Mouse (Mus musculus): Measurements from ENCODE around the gene Ankrd28. TPM values are rescaled to one million over a fixed set of nuclear protein-coding genes. Genes with fewer than 3 reads are reported as not detected.

The Ankrd28 gene
- total RNA-seq, 2 experiments from 2014 or later = 47.4 to 53.5 TPM

- no peak for DNase-seq (ENCODE audit: low spot score in 2 of 2)
Measured at GRCm38 (mm10) chr14:31718332-31718731, 112.1 kb downstream of the Ankrd28 start.

GRCm38 (mm10) chr14:31717360-31717759 is 113.1 kb downstream of the Ankrd28 start:
- DNase-seq (ENCODE audit: low spot score in 2 of 2) = no peak

GRCm38 (mm10) chr14:31715669-31716068 is 114.8 kb downstream of the Ankrd28 start:
- DNase-seq (ENCODE audit: low spot score in 2 of 2) = no peak

GRCm38 (mm10) chr14:31709343-31709742 is 121.1 kb downstream of the Ankrd28 start:
- DNase-seq (ENCODE audit: low spot score in 2 of 2) = no peak

GRCm38 (mm10) chr14:31700376-31700775 is 130.1 kb downstream of the Ankrd28 start:
- no peak for DNase-seq (ENCODE audit: low spot score in 2 of 2)

GRCm38 (mm10) chr14:31697755-31698154 is 132.7 kb downstream of the Ankrd28 start:
- DNase-seq (ENCODE audit: low spot score in 2 of 2) = no peak

DNA sequence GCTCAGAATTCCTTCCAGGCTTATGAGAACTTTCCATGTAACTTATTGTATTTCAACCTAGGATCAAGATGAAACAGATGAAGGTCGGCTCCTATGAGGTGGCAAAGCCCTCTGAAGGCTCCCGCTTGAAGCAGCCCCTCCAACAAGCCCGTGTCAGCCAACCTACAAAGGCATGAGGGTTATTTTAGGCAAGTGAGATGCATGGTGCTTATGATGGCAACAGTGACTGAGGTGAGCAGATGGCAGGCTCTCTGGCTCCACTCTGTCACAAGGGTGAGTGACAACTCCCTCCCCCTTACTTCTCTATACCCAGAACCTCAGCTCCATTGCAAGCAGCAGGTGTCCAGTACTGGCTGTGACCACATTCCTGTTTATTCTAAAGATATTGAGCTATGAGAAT is 133.1 kb downstream of the Ankrd28 start:
- DNase-seq (ENCODE audit: low spot score in 2 of 2) = no peak

DNA sequence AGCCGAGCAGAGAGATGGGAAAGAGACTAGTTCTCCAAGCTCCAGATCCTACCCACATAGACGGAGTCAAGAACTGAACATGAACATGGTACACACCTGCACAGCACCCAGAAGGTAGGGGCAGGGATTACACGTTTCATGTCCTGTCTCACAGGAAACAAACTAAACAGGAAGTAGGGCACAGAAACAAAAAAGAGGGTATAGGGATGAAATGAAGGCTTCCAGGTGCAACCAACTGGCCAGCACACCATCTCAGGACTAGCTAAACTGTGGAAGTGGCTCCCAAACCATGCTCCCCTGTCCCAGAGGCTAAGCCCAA is 133.5 kb downstream of the Ankrd28 start:
- no peak for DNase-seq (ENCODE audit: low spot score in 2 of 2)

GRCm38 (mm10) chr14:31696206-31696984 is 134.1 kb downstream of the Ankrd28 start:
- DNase-seq (ENCODE audit: low spot score in 2 of 2) = no peak

DNA sequence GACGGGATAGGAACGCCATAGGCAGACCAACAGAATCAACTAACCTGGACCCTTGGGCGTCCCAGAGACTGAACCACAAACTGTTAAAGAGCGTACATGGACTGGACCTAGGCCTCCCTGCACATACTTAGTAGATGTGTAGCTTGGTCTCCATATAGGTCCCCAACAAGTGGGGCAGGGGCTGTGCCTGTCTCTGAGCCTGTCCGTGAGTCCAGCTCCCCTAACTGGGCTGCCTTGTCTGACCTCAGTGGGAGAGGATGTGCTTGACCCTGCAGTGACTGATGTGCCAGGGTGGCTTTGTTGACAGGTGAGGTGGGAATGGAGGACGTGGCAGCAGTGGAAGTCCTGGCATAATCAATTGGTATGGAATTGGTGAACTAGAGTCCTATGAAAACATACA is 137.9 kb downstream of the Ankrd28 start:
- DNase-seq (ENCODE audit: low spot score in 2 of 2) = no peak

- DNase-seq (ENCODE audit: low spot score in 2 of 2) = no peak
Measured at GRCm38 (mm10) chr14:31686231-31686630, 144.2 kb downstream of the Ankrd28 start.

- no peak for DNase-seq (ENCODE audit: low spot score in 2 of 2)
Measured at GRCm38 (mm10) chr14:31685680-31686079, 144.8 kb downstream of the Ankrd28 start.

GRCm38 (mm10) chr14:31684343-31685040 is 146.0 kb downstream of the Ankrd28 start:
- DNase-seq (ENCODE audit: low spot score in 2 of 2) = no peak

DNA sequence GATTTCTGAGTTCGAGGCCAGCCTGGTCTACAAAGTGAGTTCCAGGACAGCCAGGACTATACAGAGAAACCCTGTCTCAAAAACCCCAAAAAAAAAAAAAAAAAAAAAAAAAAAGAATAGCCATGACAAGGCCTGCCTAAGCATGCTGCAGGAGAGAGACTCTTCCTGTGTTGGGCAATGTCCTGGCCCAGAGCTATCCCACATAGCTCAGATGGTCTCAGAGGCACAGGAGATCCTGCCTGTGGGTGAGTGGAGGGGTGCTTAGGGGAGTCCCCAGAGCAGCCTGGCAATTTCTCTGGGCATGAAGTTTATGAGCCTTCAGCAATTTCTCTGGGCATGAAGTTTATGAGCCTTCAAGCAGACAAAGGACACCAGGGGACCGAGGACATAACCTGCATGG is 146.8 kb downstream of the Ankrd28 start:
- DNase-seq (ENCODE audit: low spot score in 2 of 2) = no peak

DNA sequence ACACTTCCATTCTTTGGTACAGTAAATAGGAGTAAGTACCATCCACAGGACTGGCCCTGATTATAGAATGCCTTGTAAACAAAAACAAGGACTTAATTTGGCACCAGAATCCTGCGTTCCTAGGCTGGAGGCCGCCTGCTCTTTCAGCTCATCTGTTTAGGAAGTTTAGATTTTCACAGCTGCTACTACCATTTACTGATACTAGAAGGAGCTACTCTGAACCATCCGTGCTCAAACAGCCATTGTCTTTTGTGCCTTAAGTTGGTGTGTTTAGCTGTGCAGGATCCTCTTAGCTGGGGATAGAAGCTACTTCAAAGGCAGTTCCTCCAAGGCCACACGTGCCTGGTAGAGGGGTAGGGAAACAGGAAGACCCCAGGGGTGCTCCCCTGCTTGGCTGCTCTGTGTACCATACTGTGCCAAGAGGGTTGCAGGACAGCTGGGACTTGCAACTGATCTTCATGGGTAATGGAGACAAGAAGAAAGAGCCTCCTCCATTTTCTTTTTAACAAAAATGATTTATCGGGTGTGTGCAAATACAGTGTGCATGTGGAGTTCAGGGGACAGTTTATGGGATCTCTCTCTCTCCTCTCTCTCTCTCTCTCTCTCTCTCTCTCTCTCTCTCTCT is 148.4 kb downstream of the Ankrd28 start:
- no peak for DNase-seq (ENCODE audit: low spot score in 2 of 2)

GRCm38 (mm10) chr14:31681291-31681690 is 149.2 kb downstream of the Ankrd28 start:
- no peak for DNase-seq (ENCODE audit: low spot score in 2 of 2)

DNA sequence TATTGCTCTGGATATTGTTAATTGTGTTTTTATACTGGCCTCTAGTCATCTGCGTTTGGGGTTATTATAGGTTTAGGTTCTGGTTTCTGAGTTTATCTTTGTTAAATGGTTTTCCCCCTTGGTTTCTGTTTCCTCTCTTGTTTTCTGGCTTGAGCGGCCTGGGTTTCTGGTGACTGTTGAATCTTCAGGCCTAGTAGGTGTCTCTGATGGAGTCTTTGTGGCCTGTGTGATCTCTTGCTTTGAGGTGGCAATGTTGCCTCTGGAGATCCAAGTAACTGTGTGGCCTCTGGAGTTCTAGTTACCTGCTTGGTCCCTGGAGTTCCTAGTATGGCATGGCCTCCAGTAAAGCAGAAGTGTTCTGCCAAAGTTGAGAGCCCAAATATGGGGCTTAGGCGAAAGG is 149.8 kb downstream of the Ankrd28 start:
- no peak for DNase-seq (ENCODE audit: low spot score in 2 of 2)

GRCm38 (mm10) chr14:31671635-31672320 is 158.7 kb downstream of the Ankrd28 start:
- DNase-seq (ENCODE audit: low spot score in 2 of 2) = no peak

- peak; percentile 53 to 56 for DNase-seq (ENCODE audit: low spot score in 2 of 2)
Measured at GRCm38 (mm10) chr14:31669642-31670490, 160.6 kb downstream of the Ankrd28 start.

- peak; percentile 76 to 78 for DNase-seq (ENCODE audit: low spot score in 2 of 2)
Measured at GRCm38 (mm10) chr14:31669161-31669611, 161.3 kb downstream of the Ankrd28 start.

DNA sequence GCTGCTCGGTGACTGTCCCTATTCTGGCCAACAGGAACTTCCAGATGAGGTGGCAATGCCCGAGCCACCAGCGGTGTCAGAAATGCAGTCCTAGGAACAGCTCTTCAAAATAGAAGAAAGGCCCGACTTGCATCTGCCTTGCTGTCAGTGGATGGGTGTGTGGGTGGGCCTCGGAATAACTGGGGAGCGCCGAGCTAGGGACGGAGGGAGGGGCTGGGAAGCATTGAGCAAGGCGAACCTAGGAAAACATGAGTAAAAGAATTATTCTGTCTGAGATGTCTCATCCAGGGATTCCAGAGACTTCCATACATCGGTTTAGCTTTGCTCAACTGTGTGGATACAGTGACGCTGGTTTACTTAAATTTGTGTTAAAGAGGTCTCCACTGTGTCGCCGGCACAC is 162.1 kb downstream of the Ankrd28 start:
- DNase-seq (ENCODE audit: low spot score in 2 of 2) = peak; percentile 66 to 72

All from left cerebral cortex, adult 18-20 months (tissue).